Mouse (Mus musculus) heart, postnatal 0 days (tissue): Measurements from ENCODE around the gene Kprp. TPM values are rescaled to one million over a fixed set of nuclear protein-coding genes. Genes with fewer than 3 reads are reported as not detected.

Experiments
- ATAC-seq: fragments of 200-750 bp; cut with Nextera tagmentation; 2 replicates; pipeline ENCODE4 v1.8.0; 2017; ENCODE audit warnings: low read depth, moderate number of reproducible peaks, moderate library complexity; ENCODE audit not compliant: insufficient read depth
- DNase-seq: peaks from one replicate; pipeline ENCODE4 v3.0.0-alpha.2; 2016; ENCODE audit warnings: low spot score
- H3K27ac ChIP-seq: fragments of 300-500 bp; sonication (generic); 2 replicates; pipeline ENCODE4 v1.5.1; 2014; ENCODE audit warnings: low read depth, mild to moderate bottlenecking
- H3K27me3 ChIP-seq: fragments of 300-500 bp; sonication (generic); 2 replicates; pipeline ENCODE4 v1.6.1; 2014; ENCODE audit warnings: low read length, mixed read lengths; ENCODE audit not compliant: control insufficient read depth, insufficient read depth
- H3K36me3 ChIP-seq: fragments of 300-500 bp; sonication (generic); replicated peaks from 2 replicates; pipeline ENCODE4 v1.6.1; 2014; ENCODE audit warnings: low read length, mixed read lengths; ENCODE audit not compliant: control insufficient read depth, insufficient read depth
- H3K4me1 ChIP-seq: fragments of 300-500 bp; sonication (generic); 2 replicates; pipeline ENCODE4 v1.6.1; 2014; ENCODE audit warnings: antibody characterized with exemption; ENCODE audit not compliant: control insufficient read depth, insufficient read depth
- H3K4me2 ChIP-seq: fragments of 300-500 bp; sonication (generic); 2 replicates; pipeline ENCODE4 v1.6.1; 2014; ENCODE audit warnings: low read depth, mild to moderate bottlenecking, low read length, moderate library complexity
- H3K4me3 ChIP-seq: fragments of 300-500 bp; sonication (generic); 2 replicates; pipeline ENCODE4 v1.5.1; 2014; ENCODE audit warnings: low read depth, low read length
- H3K9ac ChIP-seq: fragments of 300-500 bp; sonication (generic); replicated peaks from 2 replicates; pipeline ENCODE4 v1.6.1; 2014; ENCODE audit warnings: low read depth, low read length, mixed read lengths
- H3K9me3 ChIP-seq: fragments of 300-500 bp; sonication (generic); replicated peaks from 2 replicates; pipeline ENCODE4 v1.6.1; 2016; ENCODE audit warnings: low read length; ENCODE audit not compliant: control insufficient read depth
- CTCF ChIP-seq: IDR thresholded peaks from 2 replicates; pipeline ENCODE4 v1.5.1; 2016; ENCODE audit warnings: antibody characterized with exemption, control low read depth, low read depth
- EP300 ChIP-seq: IDR thresholded peaks from 2 replicates; pipeline ENCODE4 v1.6.1; 2016; ENCODE audit warnings: antibody characterized with exemption, low read depth
- WGBS: fragments of 180-500 bp; shearing (Covaris S2); extraction: QIAGEN DNeasy Blood & Tissue Kit; methylation state at CpG from one replicate; pipeline ENCODE4 v1.1.7; 2014; 5-methylcytosine and 5-hydroxymethylcytosine counted together
- polyA plus RNA-seq: library from polyadenylated mRNA; unstranded; fragments of >200 nt; fragmentation: Nextera tagmentation; extraction: Ambion mirVana; gene quantifications from 2 replicates; pipeline ENCODE4 v1.2.1, GENCODE M21; 2015
- total RNA-seq: library from RNA; depleted of rRNA; stranded (reverse); fragments of >200 nt; gene quantifications from 2 replicates; pipeline ENCODE4 v1.2.3, GENCODE M21; 2014; ENCODE audit warnings: low replicate concordance; rRNA removed

Gene Kprp
- total and polyA plus RNA-seq, 2 experiments from 2014 or later: not detected

DNA sequence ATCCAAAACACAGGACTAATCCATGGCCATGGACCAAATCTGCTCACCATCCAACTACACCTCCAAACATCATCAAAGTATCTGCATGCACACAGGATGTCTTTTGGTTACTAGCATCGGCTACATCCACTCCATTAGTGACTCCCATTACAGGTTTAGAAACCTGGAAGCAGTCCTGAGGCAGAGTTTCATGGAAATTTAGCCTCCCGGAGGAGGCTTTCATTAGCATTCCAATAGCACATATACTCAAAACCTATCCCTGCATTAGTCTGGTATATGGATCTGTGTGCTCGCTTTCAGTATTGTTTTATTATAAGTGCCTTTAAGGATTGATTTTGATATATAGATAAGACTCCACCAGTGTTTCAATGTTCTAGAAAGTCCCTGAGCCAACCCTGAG, 11.5 kb downstream of the Kprp start:
- ATAC-seq (no peak), DNase-seq (no peak)
- no peaks in the 10 kb centered on the region for H3K4me1 ChIP-seq
- 85% methylated on average over 3 of the region's 3 CpGs for WGBS
- H3K27ac ChIP-seq: no peak overlapping the region
- H3K27me3 ChIP-seq: no peaks in the 10 kb centered on the region
- no peaks in the 10 kb centered on the region for H3K9me3 ChIP-seq
- H3K36me3 ChIP-seq: no peaks in the 10 kb centered on the region
- H3K9ac ChIP-seq: no peak overlapping the region
- H3K4me3 ChIP-seq: no peak overlapping the region
- TF ChIP-seq EP300: no peak
- TF ChIP-seq CTCF: no peak
- H3K4me2 ChIP-seq: no peak overlapping the region

DNA sequence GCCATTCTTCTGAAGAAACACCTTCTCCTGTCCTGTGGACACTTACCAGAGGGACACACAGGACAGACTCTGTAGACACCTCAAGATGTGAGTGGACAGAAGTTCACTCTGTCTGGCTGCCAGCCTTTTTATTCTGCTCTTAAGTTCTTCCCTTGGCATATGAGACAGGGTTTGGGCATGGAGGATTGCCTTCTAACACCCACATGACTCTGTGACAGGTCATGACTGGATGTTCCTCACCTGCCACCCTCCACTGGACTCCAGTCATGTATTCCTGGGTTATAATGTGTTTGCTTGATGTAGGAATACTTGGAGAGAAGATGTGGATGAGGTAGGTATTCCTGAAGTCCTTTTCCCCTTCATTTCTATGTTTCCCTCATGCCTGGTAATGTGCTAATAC, 19.3 kb downstream of the Kprp start, which contains the start of gene Lce1k:
Gene Lce1k (minus strand): TSS at position 101 of the 400 bp plus-strand sequence.
- Histone ChIP-seq H3K4me1 (no peaks in the 10 kb centered on the region), H3K4me2 (no peak within 1 kb of the TSS), H3K36me3 (no peaks in the 10 kb centered on the region), H3K9me3 (no peaks in the 10 kb centered on the region), H3K9ac (no peak within 1 kb of the TSS), H3K4me3 (no peak within 1 kb of the TSS), H3K27me3 (no peaks in the 10 kb centered on the region), H3K27ac (no peak within 1 kb of the TSS)
- TF ChIP-seq EP300: no peak
- TF ChIP-seq CTCF: no peak
- ATAC-seq: no peak
- DNase-seq: no peak

DNA sequence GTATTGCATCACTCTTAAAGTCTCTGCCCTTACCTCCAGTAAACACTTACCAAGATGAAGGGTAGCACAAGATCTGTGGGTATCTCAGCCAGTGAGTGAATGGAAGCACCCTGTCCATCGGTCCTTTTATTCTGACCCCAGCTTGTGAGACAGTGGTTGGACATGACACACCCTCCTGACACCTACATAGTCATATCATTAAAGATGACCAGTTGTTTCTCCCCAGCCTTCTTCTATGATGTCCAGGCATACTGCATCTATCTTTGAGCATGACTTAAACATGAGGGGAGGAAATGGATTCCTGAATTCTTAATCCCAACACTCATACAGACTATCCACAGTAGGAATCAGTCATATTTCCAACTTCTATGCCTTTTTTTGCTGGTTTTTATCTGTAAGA, 36.6 kb downstream of the Kprp start, which contains the start of gene Lce1j:
Gene Lce1j (minus strand): TSS at position 101 of the 400 bp plus-strand sequence.
- Histone ChIP-seq H3K9me3 (no peaks in the 10 kb centered on the region), H3K9ac (no peak within 1 kb of the TSS)
- no peak for ATAC-seq

DNA sequence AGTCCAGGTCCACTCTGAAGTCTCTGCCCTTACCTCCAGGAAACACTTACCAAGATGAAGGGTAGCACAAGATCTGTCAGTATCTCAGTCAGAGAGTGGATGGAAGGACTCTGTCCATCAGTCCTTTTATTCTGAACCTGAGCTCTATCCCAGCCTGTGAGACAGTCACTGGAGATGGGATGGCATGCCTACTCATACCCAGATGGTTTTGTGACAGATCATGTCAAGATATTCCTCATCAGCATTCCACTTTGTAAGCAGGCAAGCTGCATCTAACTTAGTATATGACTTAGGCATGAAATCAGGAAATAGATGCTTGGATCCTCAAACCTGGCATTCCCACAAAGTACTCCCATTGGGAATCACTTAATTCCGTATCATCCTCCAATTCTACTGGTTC, 48.2 kb downstream of the Kprp start, which contains the start of gene Lce1i:
Gene Lce1i (minus strand): TSS at position 101 of the 400 bp plus-strand sequence.
- Histone ChIP-seq H3K9me3 (no peaks in the 10 kb centered on the region), H3K4me2 (no peak within 1 kb of the TSS), H3K27me3 (no peaks in the 10 kb centered on the region), H3K9ac (no peak within 1 kb of the TSS), H3K27ac (no peak within 1 kb of the TSS), H3K4me1 (no peaks in the 10 kb centered on the region), H3K4me3 (no peak within 1 kb of the TSS), H3K36me3 (no peaks in the 10 kb centered on the region)
- 59% methylated on average over 1 of the region's 1 CpGs for WGBS
- no peak for TF ChIP-seq CTCF
- TF ChIP-seq EP300: no peak
- DNase-seq (no peak), ATAC-seq (no peak)

More for the DNA sequence above, 36.6 kb downstream of the Kprp start, which contains the start of gene Lce1j:
- no peak within 1 kb of the TSS for H3K4me3 ChIP-seq
- 57% methylated on average over 1 of the region's 1 CpGs for WGBS
- H3K36me3 ChIP-seq: no peaks in the 10 kb centered on the region
- H3K4me2 ChIP-seq: no peak within 1 kb of the TSS
- TF ChIP-seq CTCF (no peak), EP300 (no peak)
- no peaks in the 10 kb centered on the region for H3K4me1 ChIP-seq
- H3K27ac ChIP-seq: no peak within 1 kb of the TSS
- DNase-seq: no peak
- H3K27me3 ChIP-seq: no peaks in the 10 kb centered on the region

Other genes starting within 250 kb of the Kprp start
- gene Smcp, start 238.2 kb downstream of the Kprp start, total RNA-seq: not detected in 2 replicates
- not detected in 2 replicates for gene Smcp, start 238.2 kb downstream of the Kprp start, polyA plus RNA-seq
- gene 2210017I01Rik, start 219.8 kb downstream of the Kprp start, total RNA-seq: not detected in 2 replicates
- not detected in 2 replicates for gene 2210017I01Rik, start 219.8 kb downstream of the Kprp start, polyA plus RNA-seq
- gene Lce6a, start 205.6 kb downstream of the Kprp start, total RNA-seq: not detected in 2 replicates
- gene Lce6a, start 205.6 kb downstream of the Kprp start, polyA plus RNA-seq: not detected in 2 replicates
- not detected in 2 replicates for gene Lce1a1, start 178.9 kb downstream of the Kprp start, total RNA-seq
- gene Lce1a1, start 178.9 kb downstream of the Kprp start, polyA plus RNA-seq: not detected in 2 replicates
- gene Lce1b, start 170.3 kb downstream of the Kprp start, total RNA-seq: not detected in 2 replicates
- gene Lce1b, start 170.3 kb downstream of the Kprp start, polyA plus RNA-seq: not detected in 2 replicates
- gene Lce1a2, start 156.9 kb downstream of the Kprp start, total RNA-seq: not detected in 2 replicates
- not detected in 2 replicates for gene Lce1a2, start 156.9 kb downstream of the Kprp start, polyA plus RNA-seq
- gene Lce1c, start 148.0 kb downstream of the Kprp start, total RNA-seq: not detected in 2 replicates
- not detected in 2 replicates for gene Lce1c, start 148.0 kb downstream of the Kprp start, polyA plus RNA-seq
- gene Lce1d, start 140.0 kb downstream of the Kprp start, total RNA-seq: not detected in 2 replicates
- not detected in 2 replicates for gene Lce1d, start 140.0 kb downstream of the Kprp start, polyA plus RNA-seq
- gene Lce1e, start 118.2 kb downstream of the Kprp start, total RNA-seq: not detected in 2 replicates
- gene Lce1e, start 118.2 kb downstream of the Kprp start, polyA plus RNA-seq: not detected in 2 replicates
- gene Lce1f, start 106.9 kb downstream of the Kprp start, total RNA-seq: not detected in 2 replicates
- not detected in 2 replicates for gene Lce1f, start 106.9 kb downstream of the Kprp start, polyA plus RNA-seq
- not detected in 2 replicates for gene Gm38119, start 88.2 kb downstream of the Kprp start, total RNA-seq
- gene Gm38119, start 88.2 kb downstream of the Kprp start, polyA plus RNA-seq: not detected in 2 replicates
- gene Lce1g, start 74.9 kb downstream of the Kprp start, total RNA-seq: not detected in 2 replicates
- not detected in 2 replicates for gene Lce1g, start 74.9 kb downstream of the Kprp start, polyA plus RNA-seq
- gene Lce1h, start 62.2 kb downstream of the Kprp start, total RNA-seq: not detected in 2 replicates
- not detected in 2 replicates for gene Lce1h, start 62.2 kb downstream of the Kprp start, polyA plus RNA-seq
- not detected in 2 replicates for gene Lce1i, start 48.3 kb downstream of the Kprp start, total RNA-seq
- not detected in 2 replicates for gene Lce1i, start 48.3 kb downstream of the Kprp start, polyA plus RNA-seq
- not detected in 2 replicates for gene Lce1j, start 36.7 kb downstream of the Kprp start, total RNA-seq
- not detected in 2 replicates for gene Lce1j, start 36.7 kb downstream of the Kprp start, polyA plus RNA-seq
- gene Lce1k, start 19.4 kb downstream of the Kprp start, total RNA-seq: not detected in 2 replicates
- not detected in 2 replicates for gene Lce1k, start 19.4 kb downstream of the Kprp start, polyA plus RNA-seq
- gene Lce1l, start 24.0 kb upstream of the Kprp start, total RNA-seq: not detected in 2 replicates
- gene Lce1l, start 24.0 kb upstream of the Kprp start, polyA plus RNA-seq: not detected in 2 replicates
- gene 2310050C09Rik, start 43.0 kb upstream of the Kprp start, total RNA-seq: not detected in 2 replicates
- gene 2310050C09Rik, start 43.0 kb upstream of the Kprp start, polyA plus RNA-seq: not detected in 2 replicates
- gene Lce3a, start 99.0 kb upstream of the Kprp start, total RNA-seq: not detected in 2 replicates
- gene Lce3a, start 99.0 kb upstream of the Kprp start, polyA plus RNA-seq: not detected in 2 replicates
- not detected in 2 replicates for gene Lce3b, start 105.7 kb upstream of the Kprp start, total RNA-seq
- gene Lce3b, start 105.7 kb upstream of the Kprp start, polyA plus RNA-seq: not detected in 2 replicates
- gene Lce3c, start 117.2 kb upstream of the Kprp start, total RNA-seq: not detected in 2 replicates
- not detected in 2 replicates for gene Lce3c, start 117.2 kb upstream of the Kprp start, polyA plus RNA-seq
- gene Lce3d, start 130.1 kb upstream of the Kprp start, total RNA-seq: not detected in 2 replicates
- gene Lce3d, start 130.1 kb upstream of the Kprp start, polyA plus RNA-seq: not detected in 2 replicates
- gene Lce3e, start 139.8 kb upstream of the Kprp start, total RNA-seq: not detected in 2 replicates
- gene Lce3e, start 139.8 kb upstream of the Kprp start, polyA plus RNA-seq: not detected in 2 replicates
- gene Lce3f, start 165.0 kb upstream of the Kprp start, total RNA-seq: not detected in 2 replicates
- gene Lce3f, start 165.0 kb upstream of the Kprp start, polyA plus RNA-seq: not detected in 2 replicates
- not detected in 2 replicates for gene Crct1, start 188.4 kb upstream of the Kprp start, total RNA-seq
- gene Crct1, start 188.4 kb upstream of the Kprp start, polyA plus RNA-seq: not detected in 2 replicates
- not detected in 2 replicates for gene Lce1m, start 191.8 kb upstream of the Kprp start, total RNA-seq
- gene Lce1m, start 191.8 kb upstream of the Kprp start, polyA plus RNA-seq: not detected in 2 replicates
- gene Gm4858, start 241.6 kb upstream of the Kprp start, total RNA-seq: not detected in 2 replicates
- not detected in 2 replicates for gene Gm4858, start 241.6 kb upstream of the Kprp start, polyA plus RNA-seq